Mouse (Mus musculus): ENCODE results near the gene Ctsd. TPM values are rescaled to one million over a fixed set of nuclear protein-coding genes. Genes with fewer than 3 reads are reported as not detected.
A peak's percentile ranks its signal among the peaks of the same experiment; 100 is the strongest.

Gene Ctsd
- total and polyA plus RNA-seq, 2 experiments from 2014 or later, result 338 to 366 TPM

DNA sequence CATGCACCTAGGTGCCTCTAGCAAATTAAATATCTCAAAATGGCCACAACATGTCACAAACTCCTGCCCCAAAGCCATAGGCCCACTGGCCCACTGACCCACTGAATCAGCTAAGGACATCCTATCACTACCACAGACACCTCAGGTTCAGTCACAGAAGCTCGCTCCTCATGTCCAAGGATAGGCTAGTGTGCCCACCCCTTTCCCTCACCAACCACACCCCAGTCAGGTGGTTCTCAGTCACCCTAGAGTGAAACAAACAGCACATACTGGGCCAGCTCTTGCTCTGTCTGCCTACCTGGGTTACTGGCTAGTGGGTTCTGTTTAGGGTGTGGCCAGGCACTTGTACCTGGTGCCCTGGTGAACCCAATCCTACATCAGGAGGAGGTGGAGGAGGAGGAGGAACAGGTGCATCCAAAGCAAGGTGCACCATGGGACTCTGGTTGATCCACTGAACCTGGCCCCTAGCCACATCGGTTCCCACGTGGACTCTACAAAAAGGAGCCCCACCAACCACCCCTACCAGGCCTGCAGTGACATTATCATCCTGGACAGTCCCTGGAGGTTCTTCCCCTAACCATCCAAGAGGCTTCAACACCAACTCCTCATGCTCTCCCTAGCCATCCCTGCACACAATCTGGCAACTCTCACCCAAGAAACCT, 2.0 kb downstream of the Ctsd start:
- H3K4me3 ChIP-seq (ENCODE audit: low read depth, low read length), result no peak overlapping the region
- no peaks in the 10 kb centered on the region for H3K27me3 ChIP-seq (ENCODE audit: insufficient read depth, low read length)
- no peak overlapping the region for H3K9ac ChIP-seq
- no peak overlapping the region for H3K27ac ChIP-seq (ENCODE audit: low read depth, low read length)
- H3K4me2 ChIP-seq (ENCODE audit: low read depth), result peak overlapping the region; percentile 76
- no peak for TF ChIP-seq CTCF (IDR thresholded peaks at IDR 0.05; ENCODE audit: low read depth)
- peaks cover 43% of the 10 kb centered on the region for H3K36me3 ChIP-seq (ENCODE audit: insufficient read depth)
- H3K9me3 ChIP-seq (ENCODE audit: low read length), result no peaks in the 10 kb centered on the region
- WGBS, result 89% methylated on average over 3 of the region's 3 CpGs
- peaks cover 13% of the 10 kb centered on the region for H3K4me1 ChIP-seq (ENCODE audit: insufficient read depth)
- no peak for ATAC-seq
- no peak for DNase-seq

DNA sequence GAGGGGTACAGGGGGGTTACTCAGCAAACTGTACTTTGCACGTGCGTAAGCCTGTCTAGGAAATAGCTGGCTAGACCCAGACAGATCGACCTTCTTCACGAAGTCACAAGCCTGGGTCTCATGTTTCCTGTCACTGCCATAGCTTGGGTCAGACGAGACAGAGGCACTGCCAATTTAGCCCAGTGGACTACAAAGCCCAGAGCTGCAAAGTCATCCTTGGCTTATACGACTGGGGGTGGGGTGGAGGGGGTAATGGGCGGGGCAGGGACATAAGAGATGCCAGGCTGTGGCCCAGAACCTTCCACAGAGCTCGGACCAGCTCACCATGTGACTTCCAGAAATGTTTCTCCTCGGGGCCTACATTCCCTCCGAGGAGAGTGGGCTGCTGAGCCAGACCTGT, 3.5 kb downstream of the Ctsd start:
- no peak for DNase-seq
- WGBS, result 86% methylated on average over 10 of the region's 10 CpGs
- H3K4me2 ChIP-seq (ENCODE audit: low read depth), result no peak overlapping the region
- H3K4me1 ChIP-seq (ENCODE audit: insufficient read depth), result peaks cover 13% of the 10 kb centered on the region
- H3K27me3 ChIP-seq (ENCODE audit: insufficient read depth, low read length), result no peaks in the 10 kb centered on the region
- H3K36me3 ChIP-seq (ENCODE audit: insufficient read depth), result peaks cover 59% of the 10 kb centered on the region
- TF ChIP-seq CTCF (IDR thresholded peaks at IDR 0.05; ENCODE audit: low read depth), result no peak
- H3K27ac ChIP-seq (ENCODE audit: low read depth, low read length), result no peak overlapping the region
- H3K9ac ChIP-seq, result no peak overlapping the region
- H3K9me3 ChIP-seq (ENCODE audit: low read length), result no peaks in the 10 kb centered on the region
- no peak for ATAC-seq
- no peak overlapping the region for H3K4me3 ChIP-seq (ENCODE audit: low read depth, low read length)

DNA sequence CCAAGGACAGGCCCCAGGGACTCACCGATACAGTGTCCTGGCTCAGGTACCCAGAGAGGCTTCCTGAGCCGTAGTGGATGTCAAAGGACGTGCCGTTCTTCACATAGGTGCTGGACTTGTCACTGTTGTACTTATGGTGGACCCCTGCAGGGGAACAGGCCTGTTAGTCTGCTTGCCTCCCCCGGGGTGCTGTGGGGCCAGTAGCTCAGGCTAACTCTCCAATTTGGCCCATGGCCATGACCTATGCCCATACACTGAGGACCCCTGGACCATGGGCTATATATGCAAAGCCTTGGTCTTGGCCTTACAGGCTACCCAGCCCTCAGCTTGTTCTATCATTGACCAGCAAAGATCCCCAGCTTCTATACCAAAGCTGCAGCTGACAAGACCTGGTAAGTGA, 5.3 kb downstream of the Ctsd start, which contains the start of gene Gm49369:
TSS of gene Gm49369 (minus strand) at position 101 of the 400 bp plus-strand sequence.
- Histone ChIP-seq H3K27ac (ENCODE audit: low read depth, low read length) (no peak within 1 kb of the TSS), H3K4me2 (ENCODE audit: low read depth) (no peak within 1 kb of the TSS), H3K9ac (no peak within 1 kb of the TSS), H3K36me3 (ENCODE audit: insufficient read depth) (peaks cover 76% of the 10 kb centered on the region), H3K27me3 (ENCODE audit: insufficient read depth, low read length) (no peaks in the 10 kb centered on the region), H3K9me3 (ENCODE audit: low read length) (no peaks in the 10 kb centered on the region), H3K4me1 (ENCODE audit: insufficient read depth) (peaks cover 13% of the 10 kb centered on the region), H3K4me3 (ENCODE audit: low read depth, low read length) (no peak within 1 kb of the TSS)
- ATAC-seq (no peak), DNase-seq (no peak)
- TF ChIP-seq CTCF (IDR thresholded peaks at IDR 0.05; ENCODE audit: low read depth), result no peak
- 97% methylated on average over 5 of the region's 5 CpGs for WGBS

DNA sequence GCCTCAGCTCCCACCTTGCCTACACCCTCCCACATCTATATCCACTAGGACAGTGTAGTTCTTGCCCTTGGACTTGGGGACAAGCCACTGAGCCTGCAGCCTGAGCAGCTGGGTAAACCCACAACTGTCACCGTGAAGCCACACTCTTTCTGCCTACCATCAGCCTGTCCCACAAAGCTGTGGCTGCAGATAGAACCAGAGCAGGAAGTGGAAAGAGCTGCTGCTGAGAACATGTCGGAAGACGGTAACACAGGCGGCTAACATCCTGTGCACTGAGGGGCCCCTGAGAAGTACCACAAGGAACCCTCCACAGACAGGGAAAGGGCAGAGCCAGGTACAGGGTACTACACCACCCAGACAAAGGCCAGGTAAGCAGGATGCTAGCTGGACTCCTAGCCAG, 6.7 kb downstream of the Ctsd start:
- WGBS, result 94% methylated on average over 4 of the region's 4 CpGs
- no peak for ATAC-seq
- H3K9ac ChIP-seq, result no peak overlapping the region
- no peaks in the 10 kb centered on the region for H3K9me3 ChIP-seq (ENCODE audit: low read length)
- no peak for TF ChIP-seq CTCF (IDR thresholded peaks at IDR 0.05; ENCODE audit: low read depth)
- DNase-seq, result no peak
- H3K4me2 ChIP-seq (ENCODE audit: low read depth), result no peak overlapping the region
- peaks cover 90% of the 10 kb centered on the region for H3K36me3 ChIP-seq (ENCODE audit: insufficient read depth)
- peaks cover 4% of the 10 kb centered on the region; the same call in 1 of the 2 replicates for H3K4me1 ChIP-seq (ENCODE audit: insufficient read depth)
- no peaks in the 10 kb centered on the region for H3K27me3 ChIP-seq (ENCODE audit: insufficient read depth, low read length)
- no peak overlapping the region for H3K4me3 ChIP-seq (ENCODE audit: low read depth, low read length)
- H3K27ac ChIP-seq (ENCODE audit: low read depth, low read length), result no peak overlapping the region

DNA sequence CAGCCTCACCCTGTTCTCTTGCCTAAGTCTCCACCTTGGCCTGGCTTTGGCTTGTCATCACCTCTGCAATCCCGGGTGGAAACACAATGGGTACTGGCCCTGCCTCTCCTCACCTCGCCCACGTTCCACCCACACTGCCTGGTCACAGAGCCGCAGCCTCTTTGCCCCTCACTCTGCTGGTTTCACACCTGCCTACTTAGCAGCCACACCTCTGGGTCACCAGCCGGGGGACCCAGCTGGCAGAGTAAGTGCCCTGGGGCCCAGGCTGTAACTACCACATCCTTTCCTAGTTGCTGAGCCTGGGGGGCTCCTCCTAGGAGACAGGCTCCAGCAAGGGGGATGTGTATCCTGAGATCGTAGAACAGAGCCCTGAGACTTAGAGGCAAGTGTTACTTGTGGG, 8.7 kb downstream of the Ctsd start:
- WGBS, result 91% methylated on average over 6 of the region's 6 CpGs
- ATAC-seq (no peak), DNase-seq (no peak)
- Histone ChIP-seq H3K9me3 (ENCODE audit: low read length) (no peaks in the 10 kb centered on the region), H3K4me2 (ENCODE audit: low read depth) (no peak overlapping the region), H3K9ac (no peak overlapping the region), H3K27me3 (ENCODE audit: insufficient read depth, low read length) (no peaks in the 10 kb centered on the region), H3K4me1 (ENCODE audit: insufficient read depth) (no peaks in the 10 kb centered on the region), H3K4me3 (ENCODE audit: low read depth, low read length) (no peak overlapping the region), H3K27ac (ENCODE audit: low read depth, low read length) (no peak overlapping the region), H3K36me3 (ENCODE audit: insufficient read depth) (peaks cover 91% of the 10 kb centered on the region)
- TF ChIP-seq CTCF (IDR thresholded peaks at IDR 0.05; ENCODE audit: low read depth), result no peak

DNA sequence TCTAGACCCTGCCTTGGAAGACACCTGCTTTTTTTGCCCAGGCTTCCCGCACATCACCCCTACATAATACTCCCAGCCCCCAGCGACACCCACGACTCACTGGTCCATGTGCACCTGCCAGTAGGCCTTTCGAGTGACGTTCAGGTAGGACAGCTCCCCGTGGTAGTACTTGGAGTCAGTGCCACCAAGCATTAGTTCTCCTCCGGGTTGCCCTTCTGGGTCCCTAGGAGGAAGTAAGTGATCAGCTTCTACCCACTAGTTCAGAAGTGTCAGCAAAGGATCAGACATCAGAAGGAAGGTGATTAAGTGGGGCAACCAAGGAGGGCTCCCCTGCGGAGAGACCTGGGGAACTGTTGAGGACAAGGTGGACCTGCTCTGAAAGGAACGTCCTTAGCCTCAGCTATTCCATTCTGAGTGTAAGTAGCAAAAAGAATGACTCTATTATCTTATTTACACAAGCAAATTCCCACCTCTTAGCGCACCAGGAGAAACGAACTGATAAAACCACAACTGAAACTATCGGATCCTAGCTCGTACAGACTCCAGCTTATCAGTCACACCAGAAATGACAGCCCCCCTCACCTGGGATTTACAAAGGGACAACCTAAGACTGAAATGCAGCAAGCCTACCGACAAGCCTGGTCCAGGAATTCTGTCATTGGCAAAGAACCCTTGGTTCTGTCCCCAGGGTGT, 10.5 kb downstream of the Ctsd start:
- no peaks in the 10 kb centered on the region for H3K27me3 ChIP-seq (ENCODE audit: insufficient read depth, low read length)
- no peak for TF ChIP-seq CTCF (IDR thresholded peaks at IDR 0.05; ENCODE audit: low read depth)
- H3K4me1 ChIP-seq (ENCODE audit: insufficient read depth), result no peaks in the 10 kb centered on the region
- H3K4me3 ChIP-seq (ENCODE audit: low read depth, low read length), result no peak overlapping the region
- no peak overlapping the region for H3K27ac ChIP-seq (ENCODE audit: low read depth, low read length)
- DNase-seq (no peak), ATAC-seq (no peak)
- H3K36me3 ChIP-seq (ENCODE audit: insufficient read depth), result peaks cover 74% of the 10 kb centered on the region
- WGBS, result 90% methylated on average over 14 of the region's 14 CpGs
- no peak overlapping the region for H3K4me2 ChIP-seq (ENCODE audit: low read depth)
- H3K9ac ChIP-seq, result no peak overlapping the region
- H3K9me3 ChIP-seq (ENCODE audit: low read length), result no peaks in the 10 kb centered on the region

DNA sequence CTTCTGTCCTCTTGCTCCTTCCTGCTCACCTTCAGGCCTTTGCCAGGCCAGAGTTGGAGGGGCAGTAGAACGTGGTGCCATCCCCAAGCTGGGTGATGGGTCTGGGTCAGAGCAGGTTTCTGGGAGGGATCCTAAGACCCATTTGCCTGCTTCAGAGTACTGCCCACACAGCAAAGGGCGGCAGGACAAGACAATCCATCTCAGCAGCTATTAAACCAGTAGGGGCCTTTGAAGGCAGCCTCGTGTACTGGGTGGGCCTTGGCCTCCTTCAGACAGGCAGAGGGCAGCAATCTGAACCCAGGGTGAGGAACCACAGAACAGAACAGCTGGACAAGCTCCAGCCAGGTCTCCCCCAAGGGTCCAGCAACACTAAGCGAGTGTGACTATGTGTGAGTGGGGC, 11.7 kb downstream of the Ctsd start:
- no peak for ATAC-seq
- H3K27ac ChIP-seq (ENCODE audit: low read depth, low read length), result no peak overlapping the region
- H3K4me2 ChIP-seq (ENCODE audit: low read depth), result no peak overlapping the region
- H3K9ac ChIP-seq, result no peak overlapping the region
- no peak for TF ChIP-seq CTCF (IDR thresholded peaks at IDR 0.05; ENCODE audit: low read depth)
- 82% methylated on average over 4 of the region's 4 CpGs for WGBS
- H3K36me3 ChIP-seq (ENCODE audit: insufficient read depth), result peaks cover 61% of the 10 kb centered on the region
- 0 out of 2 replicates have a peak, but pooled peaks cover 6% of the 10 kb centered on the region for H3K4me1 ChIP-seq (ENCODE audit: insufficient read depth)
- no peaks in the 10 kb centered on the region for H3K27me3 ChIP-seq (ENCODE audit: insufficient read depth, low read length)
- H3K9me3 ChIP-seq (ENCODE audit: low read length), result no peaks in the 10 kb centered on the region
- H3K4me3 ChIP-seq (ENCODE audit: low read depth, low read length), result no peak overlapping the region
- no peak for DNase-seq
